Mouse (Mus musculus): ENCODE results near the gene Mobp. TPM values are rescaled to one million over a fixed set of nuclear protein-coding genes. Genes with fewer than 3 reads are reported as not detected.

The Mobp gene
- polyA plus RNA-seq, 1 experiment from 2014 or later: not detected

GRCm38 (mm10) chr9:120212936-120213335 is 63.4 kb downstream of the Mobp start:
- no peak overlapping the region for H3K4me2 ChIP-seq (ENCODE audit: low read length)
- H3K9me3 ChIP-seq (ENCODE audit: control insufficient read depth, low read length): no peaks in the 10 kb centered on the region
- H3K36me3 ChIP-seq (ENCODE audit: control insufficient read depth, insufficient read depth, low read length): no peaks in the 10 kb centered on the region
- no peak overlapping the region for H3K9ac ChIP-seq (replicated peaks; ENCODE audit: low read length)
- ATAC-seq (ENCODE audit: low FRiP score, low TSS enrichment): no peak
- no peaks in the 10 kb centered on the region for H3K27me3 ChIP-seq (ENCODE audit: control insufficient read depth, insufficient read depth, low read length)
- no peak overlapping the region for H3K27ac ChIP-seq (replicated peaks; ENCODE audit: low read depth, low read length)
- H3K4me1 ChIP-seq (ENCODE audit: control insufficient read depth, insufficient read depth, low read length): no peaks in the 10 kb centered on the region
- no peak for DNase-seq
- no peak overlapping the region for H3K4me3 ChIP-seq (replicated peaks; ENCODE audit: low read depth, low read length)
- WGBS: 75% methylated on average over 6 of the region's 6 CpGs

GRCm38 (mm10) chr9:120214978-120215495 is 65.5 kb downstream of the Mobp start:
- Histone ChIP-seq H3K4me3 (replicated peaks; ENCODE audit: low read depth, low read length) (no peak overlapping the region), H3K9ac (replicated peaks; ENCODE audit: low read length) (no peak overlapping the region), H3K27ac (replicated peaks; ENCODE audit: low read depth, low read length) (no peak overlapping the region), H3K4me1 (ENCODE audit: control insufficient read depth, insufficient read depth, low read length) (no peaks in the 10 kb centered on the region), H3K9me3 (ENCODE audit: control insufficient read depth, low read length) (no peaks in the 10 kb centered on the region), H3K4me2 (ENCODE audit: low read length) (no peak overlapping the region), H3K27me3 (ENCODE audit: control insufficient read depth, insufficient read depth, low read length) (no peaks in the 10 kb centered on the region), H3K36me3 (ENCODE audit: control insufficient read depth, insufficient read depth, low read length) (no peaks in the 10 kb centered on the region)
- ATAC-seq (ENCODE audit: low FRiP score, low TSS enrichment) (no peak), DNase-seq (no peak)
- 90% methylated on average over 11 of the region's 11 CpGs for WGBS

- Histone ChIP-seq H3K36me3 (ENCODE audit: control insufficient read depth, insufficient read depth, low read length) (no peaks in the 10 kb centered on the region), H3K27ac (replicated peaks; ENCODE audit: low read depth, low read length) (no peak overlapping the region), H3K9ac (replicated peaks; ENCODE audit: low read length) (no peak overlapping the region), H3K9me3 (ENCODE audit: control insufficient read depth, low read length) (no peaks in the 10 kb centered on the region), H3K4me3 (replicated peaks; ENCODE audit: low read depth, low read length) (no peak overlapping the region), H3K4me1 (ENCODE audit: control insufficient read depth, insufficient read depth, low read length) (peaks cover 12% of the 10 kb centered on the region; the same call in 1 of the 2 replicates), H3K27me3 (ENCODE audit: control insufficient read depth, insufficient read depth, low read length) (no peaks in the 10 kb centered on the region), H3K4me2 (ENCODE audit: low read length) (no peak overlapping the region)
- no peak for DNase-seq
- WGBS: 77% methylated on average over 3 of the region's 3 CpGs
- ATAC-seq (ENCODE audit: low FRiP score, low TSS enrichment): no peak
Measured at GRCm38 (mm10) chr9:120219411-120219810, 69.9 kb downstream of the Mobp start.

Other genes with a start within 250 kb of the Mobp start
- 25.2 and 31.7 TPM in 2 replicates for gene Gorasp1, start 212.1 kb upstream of the Mobp start, polyA plus RNA-seq (2014; fragmentation: Nextera tagmentation; extraction: Ambion mirVana)
- gene Ttc21a, start 212.1 kb upstream of the Mobp start, polyA plus RNA-seq (2014; fragmentation: Nextera tagmentation; extraction: Ambion mirVana): 0.45 and 0.49 TPM in 2 replicates
- gene Csrnp1, start 165.0 kb upstream of the Mobp start, polyA plus RNA-seq (2014; fragmentation: Nextera tagmentation; extraction: Ambion mirVana): 0.67 and 2.2 TPM in 2 replicates
- not detected in 2 replicates for gene Xirp1, start 126.1 kb upstream of the Mobp start, polyA plus RNA-seq (2014; fragmentation: Nextera tagmentation; extraction: Ambion mirVana)
- 3.4 and 5.0 TPM in 2 replicates for gene Cx3cr1, start 79.8 kb upstream of the Mobp start, polyA plus RNA-seq (2014; fragmentation: Nextera tagmentation; extraction: Ambion mirVana)
- not detected in 2 replicates for gene Ccr8, start 57.6 kb upstream of the Mobp start, polyA plus RNA-seq (2014; fragmentation: Nextera tagmentation; extraction: Ambion mirVana)
- gene Slc25a38, start 39.3 kb upstream of the Mobp start, polyA plus RNA-seq (2014; fragmentation: Nextera tagmentation; extraction: Ambion mirVana): 36.8 and 43.2 TPM in 2 replicates
- 1,176 and 1,335 TPM in 2 replicates for gene Rpsa, start 22.0 kb upstream of the Mobp start, polyA plus RNA-seq (2014; fragmentation: Nextera tagmentation; extraction: Ambion mirVana)
- gene Myrip, start 151.8 kb downstream of the Mobp start, polyA plus RNA-seq (2014; fragmentation: Nextera tagmentation; extraction: Ambion mirVana): 3.8 and 5.4 TPM in 2 replicates

Measured in midbrain, embryonic 14.5 days (tissue).